Mouse (Mus musculus) kidney, adult 8-10 months (tissue): ENCODE results near the gene Gm10638.

Source experiments
- DNase-seq, 2 experiments: peaks; one replicate each; pipeline ENCODE4 v3.0.0; 2022

The Gm10638 gene

GRCm38 (mm10) chr8:86745221-86745934, at the start of gene Gm10638, which contains the start of gene Siah1a:
Gene Gm10638, plus strand, starts transcription at chr8:86745699.
Gene Siah1a, minus strand, starts transcription at chr8:86745934.
- peak; percentile 45 to 67 for DNase-seq

GRCm38 (mm10) chr8:86695703-86696102, 49.8 kb upstream of the Gm10638 start:
- DNase-seq, result no peak

GRCm38 (mm10) chr8:86698811-86699421, 46.6 kb upstream of the Gm10638 start:
- DNase-seq, result no peak

- DNase-seq, result no peak
These were observed 46.0 kb upstream of the Gm10638 start for GRCm38 (mm10) chr8:86699471-86699870.

GRCm38 (mm10) chr8:86702453-86702852, 43.0 kb upstream of the Gm10638 start:
- DNase-seq, result no peak

- no peak for DNase-seq
These were observed 40.2 kb upstream of the Gm10638 start for GRCm38 (mm10) chr8:86705317-86705716.

- no peak for DNase-seq
These were observed 38.7 kb upstream of the Gm10638 start for GRCm38 (mm10) chr8:86706756-86707155.

- DNase-seq, result no peak
These were observed 37.6 kb upstream of the Gm10638 start for GRCm38 (mm10) chr8:86707873-86708272.

- DNase-seq, result no peak
These were observed 32.9 kb upstream of the Gm10638 start for GRCm38 (mm10) chr8:86712594-86712993.

- DNase-seq, result no peak
These were observed 31.9 kb upstream of the Gm10638 start for GRCm38 (mm10) chr8:86713407-86714188.

- no peak for DNase-seq
These were observed 27.0 kb upstream of the Gm10638 start for GRCm38 (mm10) chr8:86718332-86718994.

- no peak for DNase-seq
These were observed 26.1 kb upstream of the Gm10638 start for GRCm38 (mm10) chr8:86719368-86719767.

- DNase-seq, result no peak
These were observed 24.6 kb upstream of the Gm10638 start for GRCm38 (mm10) chr8:86720756-86721459.

GRCm38 (mm10) chr8:86721490-86721889, 24.0 kb upstream of the Gm10638 start:
- DNase-seq, result no peak

- no peak for DNase-seq
These were observed 18.5 kb upstream of the Gm10638 start for GRCm38 (mm10) chr8:86726959-86727358.

GRCm38 (mm10) chr8:86728224-86728950, 17.1 kb upstream of the Gm10638 start:
- peak; percentile 24 to 40 for DNase-seq

GRCm38 (mm10) chr8:86730303-86730702, 15.2 kb upstream of the Gm10638 start:
- DNase-seq, result no peak

GRCm38 (mm10) chr8:86730860-86731259, 14.6 kb upstream of the Gm10638 start:
- no peak for DNase-seq

GRCm38 (mm10) chr8:86734171-86734570, 11.3 kb upstream of the Gm10638 start:
- peak; percentile 19 to 23 for DNase-seq

GRCm38 (mm10) chr8:86734954-86735353, 10.5 kb upstream of the Gm10638 start:
- DNase-seq, result no peak

- no peak for DNase-seq
These were observed 9.9 kb upstream of the Gm10638 start for GRCm38 (mm10) chr8:86735446-86736111.
